Mouse (Mus musculus): ENCODE data around the gene Tubb3.

DNA sequence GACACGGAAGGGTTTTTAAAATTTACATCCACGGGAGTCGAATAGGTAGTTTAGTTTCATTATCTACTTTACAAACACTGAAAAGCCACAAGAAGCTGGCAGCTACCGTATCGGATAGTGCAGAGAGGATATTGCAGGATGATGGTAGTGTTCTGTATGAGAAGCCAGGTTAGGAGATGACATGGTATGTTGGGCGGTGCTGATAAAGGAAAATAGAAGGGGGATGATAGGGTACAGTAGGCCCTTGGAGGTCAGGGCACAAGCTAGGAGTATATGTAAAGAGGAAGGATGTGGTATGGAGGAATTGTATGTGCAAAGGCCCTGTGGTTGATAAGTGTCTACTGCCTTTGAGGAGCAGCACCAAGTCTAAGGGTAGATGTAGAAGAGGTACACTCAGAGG lies 43.3 kb downstream of the Tubb3 start:
- TF ChIP-seq CTCF (conservative IDR thresholded peaks at IDR 0.05 in 1 of 2, IDR thresholded peaks at IDR 0.05 in 1 of 2; ENCODE audit: low read depth in 2 of 2, low read length in 2 of 2), result no peak
- no peak for TF ChIP-seq ZNF384 (IDR thresholded peaks at IDR 0.05; ENCODE audit: low read depth, low read length)
- TF ChIP-seq ZMIZ1 (IDR thresholded peaks at IDR 0.05; ENCODE audit: low read depth, low read length), result no peak
- TF ChIP-seq POLR2A (IDR thresholded peaks at IDR 0.05; ENCODE audit: low read depth, low read length), result no peak
- TF ChIP-seq SIN3A (IDR thresholded peaks at IDR 0.05; ENCODE audit: low read length), result no peak
- TF ChIP-seq USF2 (conservative IDR thresholded peaks at IDR 0.05; ENCODE audit: low read depth, low read length), result no peak
- no peak for TF ChIP-seq MAX (IDR thresholded peaks at IDR 0.05; ENCODE audit: low read length)
- TF ChIP-seq NELFE (IDR thresholded peaks at IDR 0.05; ENCODE audit: low read depth, low read length), result no peak
- no peak for TF ChIP-seq JUND (conservative IDR thresholded peaks at IDR 0.05; ENCODE audit: low read depth, low read length)
- no peak for TF ChIP-seq RAD21 (IDR thresholded peaks at IDR 0.05; ENCODE audit: low read depth, low read length)
- no peak for TF ChIP-seq UBTF (IDR thresholded peaks at IDR 0.05; ENCODE audit: low read depth, low read length)
- TF ChIP-seq MYC (IDR thresholded peaks at IDR 0.05; ENCODE audit: low read depth, low read length), result no peak
